Mouse (Mus musculus) heart, embryonic 15.5 days (tissue): ENCODE results near the gene Itpr3. TPM values are rescaled to one million over a fixed set of nuclear protein-coding genes. Genes with fewer than 3 reads are reported as not detected.

Experiments
- ATAC-seq: fragments of 200-750 bp; cut with Nextera tagmentation; replicated peaks from 2 replicates; pipeline ENCODE4 v1.8.0; 2017; ENCODE audit warnings: low read depth, moderate TSS enrichment; ENCODE audit not compliant: insufficient number of reproducible peaks, insufficient read depth, low FRiP score
- H3K27ac ChIP-seq: fragments of 300-500 bp; sonication (generic); 2 replicates; pipeline ENCODE4 v1.5.1; 2015; ENCODE audit warnings: mild to moderate bottlenecking, inconsistent platforms
- H3K27me3 ChIP-seq: fragments of 300-500 bp; sonication (generic); 2 replicates; pipeline ENCODE4 v1.6.1; 2015; ENCODE audit warnings: inconsistent platforms
- H3K36me3 ChIP-seq: fragments of 300-500 bp; sonication (generic); 2 replicates; pipeline ENCODE4 v1.6.1; 2015; ENCODE audit warnings: mild to moderate bottlenecking, inconsistent platforms
- H3K4me1 ChIP-seq: fragments of 300-500 bp; sonication (generic); replicated peaks from 2 replicates; pipeline ENCODE4 v1.6.1; 2015; ENCODE audit warnings: inconsistent platforms
- H3K4me2 ChIP-seq: fragments of 300-500 bp; sonication (generic); 2 replicates; pipeline ENCODE4 v1.6.1; 2015; ENCODE audit warnings: inconsistent platforms, mild to moderate bottlenecking, moderate library complexity
- H3K4me3 ChIP-seq: fragments of 300-500 bp; sonication (generic); 2 replicates; pipeline ENCODE4 v1.5.1; 2015; ENCODE audit warnings: mild to moderate bottlenecking, inconsistent platforms
- H3K9ac ChIP-seq: fragments of 300-500 bp; sonication (generic); 2 replicates; pipeline ENCODE4 v1.6.1; 2015; ENCODE audit warnings: mild to moderate bottlenecking, inconsistent platforms
- H3K9me3 ChIP-seq: fragments of 300-500 bp; sonication (generic); replicated peaks from 2 replicates; pipeline ENCODE4 v1.6.1; 2016; ENCODE audit warnings: inconsistent platforms
- WGBS: fragments of 180-500 bp; shearing (Covaris S2); methylation state at CpG from one replicate; pipeline ENCODE4 v1.1.7; 2015; ENCODE audit warnings: mixed read lengths; 5-methylcytosine and 5-hydroxymethylcytosine counted together
- polyA plus RNA-seq: library from polyadenylated mRNA; unstranded; fragments of >200 nt; fragmentation: Nextera tagmentation; extraction: Ambion mirVana; gene quantifications from 2 replicates; pipeline ENCODE4 v1.2.1, GENCODE M21; 2015

The Itpr3 gene
- polyA plus RNA-seq, 1 experiment from 2014 or later, result 1.4 TPM

DNA sequence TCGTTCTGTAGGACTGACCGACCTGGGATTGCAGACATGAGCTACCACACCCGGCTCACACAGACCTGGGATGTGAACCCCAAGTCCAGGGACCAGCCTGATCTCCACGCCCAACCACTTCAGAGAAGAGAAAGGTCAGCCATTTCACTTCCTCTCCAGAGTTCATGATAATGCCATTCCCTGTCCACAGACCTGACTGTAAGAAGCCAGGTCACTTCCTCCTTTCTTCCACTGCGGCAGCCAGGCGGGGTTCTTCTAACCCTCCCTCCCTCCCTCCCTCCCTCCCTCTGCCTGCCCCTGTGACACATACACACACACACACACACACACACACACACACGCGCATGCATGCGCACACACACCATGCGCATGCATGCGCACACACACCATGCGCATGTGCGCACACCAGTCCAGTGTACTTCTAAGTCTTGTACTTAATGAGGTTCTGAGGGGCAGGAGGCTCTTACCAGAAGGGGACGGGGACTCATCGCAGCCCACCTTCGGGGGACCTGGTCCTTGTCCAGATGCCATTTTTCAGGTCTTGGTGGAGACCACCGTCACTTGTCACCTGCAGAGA, 31.7 kb upstream of the Itpr3 start:
- H3K4me1 ChIP-seq, result peaks cover 17% of the 10 kb centered on the region
- H3K9me3 ChIP-seq, result no peaks in the 10 kb centered on the region
- H3K4me2 ChIP-seq, result no peak overlapping the region
- no peaks in the 10 kb centered on the region for H3K27me3 ChIP-seq
- no peak overlapping the region for H3K9ac ChIP-seq
- H3K4me3 ChIP-seq, result no peak overlapping the region
- H3K27ac ChIP-seq, result no peak overlapping the region
- H3K36me3 ChIP-seq, result peaks cover 40% of the 10 kb centered on the region
- ATAC-seq, result no peak
- WGBS, result 85% methylated on average over 17 of the region's 17 CpGs

DNA sequence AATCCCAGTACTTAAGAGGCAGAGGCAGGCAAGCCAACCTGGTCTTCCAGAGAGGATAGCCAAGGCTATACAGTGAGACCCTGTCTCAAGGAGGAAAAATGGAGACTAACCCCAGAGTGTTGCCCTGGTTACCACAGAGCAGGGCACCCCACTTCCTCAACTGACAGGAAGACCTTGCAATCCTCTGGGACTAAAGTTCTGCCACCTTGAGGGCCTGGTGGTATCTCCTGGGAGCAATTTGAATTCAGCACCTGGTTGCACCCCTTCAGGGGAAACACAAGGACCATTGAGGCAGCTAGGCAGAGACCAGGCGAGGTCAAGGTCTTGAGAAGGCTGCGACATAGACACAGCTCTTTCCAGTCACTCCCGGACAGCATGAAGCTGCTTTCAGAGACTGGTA, 31.2 kb upstream of the Itpr3 start:
- Histone ChIP-seq H3K27ac (no peak overlapping the region), H3K4me3 (no peak overlapping the region), H3K9ac (no peak overlapping the region), H3K4me2 (no peak overlapping the region), H3K4me1 (peaks cover 17% of the 10 kb centered on the region), H3K36me3 (peaks cover 35% of the 10 kb centered on the region), H3K9me3 (no peaks in the 10 kb centered on the region), H3K27me3 (no peaks in the 10 kb centered on the region)
- ATAC-seq, result no peak
- 88% methylated on average over 3 of the region's 3 CpGs for WGBS

DNA sequence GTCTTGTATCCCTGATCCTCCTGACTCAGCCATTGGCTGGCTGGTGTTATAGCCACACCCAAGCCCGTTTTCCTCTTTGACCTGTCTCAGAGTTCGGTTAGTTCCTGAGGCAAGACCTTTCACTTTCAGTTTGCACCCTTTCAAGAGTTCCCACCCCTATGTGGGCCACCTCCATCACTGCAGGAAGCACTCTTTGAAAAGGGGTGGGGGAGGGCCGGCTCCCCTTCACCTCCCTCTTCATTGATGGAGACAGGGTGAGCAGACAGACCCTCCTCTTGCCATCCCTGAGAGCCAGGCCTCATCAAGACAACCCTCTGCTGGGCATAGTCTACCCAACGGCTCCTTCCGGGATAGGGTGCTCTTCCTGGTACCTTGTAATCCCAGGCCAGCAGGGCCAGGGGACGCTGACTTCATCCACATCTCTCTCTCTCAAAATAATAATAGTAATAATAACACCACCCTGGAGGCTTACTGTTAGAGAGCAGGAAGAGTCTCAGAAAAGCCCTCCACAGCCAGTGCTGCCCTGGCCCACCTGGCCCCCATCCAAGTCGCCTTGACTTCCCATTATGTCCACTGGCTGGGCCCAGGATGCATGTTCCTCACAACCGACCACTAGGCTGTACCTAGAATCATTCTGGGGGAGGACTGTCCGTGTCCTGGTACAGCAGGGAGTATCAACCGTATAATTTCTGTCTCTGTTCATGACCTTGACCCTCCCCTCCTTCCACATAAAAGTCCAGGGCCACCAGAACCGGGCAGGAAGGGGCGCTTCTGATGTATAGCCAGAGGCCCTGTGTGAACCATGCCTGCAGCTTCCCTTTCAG, 29.4 kb upstream of the Itpr3 start:
- Histone ChIP-seq H3K9ac (peak overlapping the region; percentile 88), H3K4me1 (peaks cover 22% of the 10 kb centered on the region), H3K36me3 (peaks cover 18% of the 10 kb centered on the region), H3K27me3 (no peaks in the 10 kb centered on the region), H3K4me3 (peak overlapping the region; percentile 69), H3K9me3 (no peaks in the 10 kb centered on the region), H3K4me2 (peak overlapping the region; percentile 80), H3K27ac (peak overlapping the region; percentile 79)
- WGBS, result 23% methylated on average over 12 of the region's 12 CpGs
- ATAC-seq, result no peak

DNA sequence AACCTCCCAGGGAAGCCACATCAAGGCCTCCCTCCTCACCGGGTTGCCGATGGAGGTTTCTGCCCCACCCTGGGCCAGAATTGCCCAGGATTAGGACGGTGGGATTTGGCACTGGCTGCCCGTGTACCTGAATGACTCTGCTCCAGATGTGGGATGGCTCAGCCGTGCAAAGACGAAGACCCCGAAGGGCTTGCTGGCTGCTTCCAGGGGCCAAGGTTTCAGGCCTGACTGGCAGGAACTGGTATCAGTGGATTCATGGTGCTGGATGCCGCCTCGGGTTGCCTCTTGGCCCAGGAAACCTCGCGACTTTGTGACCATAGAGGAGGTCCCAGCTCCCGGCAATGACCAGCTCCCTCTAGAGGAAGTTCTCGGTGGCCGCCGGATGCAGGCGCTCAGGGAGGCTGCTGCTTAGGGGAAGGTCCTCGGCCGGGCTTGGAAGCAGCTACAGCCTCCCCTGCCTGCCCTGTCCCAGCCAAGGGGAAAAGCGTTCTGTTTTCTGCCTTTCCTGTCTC, 28.8 kb upstream of the Itpr3 start:
- Histone ChIP-seq H3K9me3 (no peaks in the 10 kb centered on the region), H3K4me3 (peak overlapping the region; percentile 69), H3K4me1 (peaks cover 28% of the 10 kb centered on the region), H3K4me2 (peak overlapping the region; percentile 80), H3K27me3 (no peaks in the 10 kb centered on the region), H3K27ac (peak overlapping the region; percentile 79), H3K9ac (peak overlapping the region; percentile 88), H3K36me3 (peaks cover 15% of the 10 kb centered on the region)
- WGBS, result under 1% methylated on average over 19 of the region's 19 CpGs
- peak; percentile 81 for ATAC-seq

DNA sequence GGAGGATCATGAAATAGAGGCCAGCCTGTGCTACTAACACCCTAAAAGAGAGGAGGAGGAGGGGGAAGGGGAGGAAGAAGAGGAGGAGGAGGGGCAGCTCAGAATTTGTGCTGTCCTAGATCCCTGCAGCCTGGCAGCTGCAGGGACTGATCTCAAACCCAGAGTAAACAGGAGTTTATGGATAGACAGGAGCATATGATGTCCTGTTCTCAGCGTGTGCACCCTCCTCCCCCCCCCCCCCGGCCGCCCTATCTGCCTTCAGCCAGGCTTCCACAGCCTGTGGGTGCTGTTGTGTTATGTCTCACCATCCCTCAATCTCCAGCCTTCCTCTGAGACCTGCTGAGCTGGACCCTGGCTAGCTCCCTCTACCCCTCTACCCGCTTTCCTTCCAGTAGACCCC, 28.2 kb upstream of the Itpr3 start, which contains the start of gene Bak1:
Gene Bak1 (minus strand): TSS at position 101 of the 400 bp plus-strand sequence.
- WGBS, result 44% methylated on average over 2 of the region's 4 CpGs
- Histone ChIP-seq H3K4me2 (peak within 1 kb of the TSS; percentile 80), H3K4me3 (peak within 1 kb of the TSS; percentile 69), H3K4me1 (peaks cover 28% of the 10 kb centered on the region), H3K27me3 (no peaks in the 10 kb centered on the region), H3K27ac (peak within 1 kb of the TSS; percentile 79), H3K36me3 (peaks cover 15% of the 10 kb centered on the region), H3K9me3 (no peaks in the 10 kb centered on the region), H3K9ac (peak within 1 kb of the TSS; percentile 88)
- ATAC-seq, result no peak

DNA sequence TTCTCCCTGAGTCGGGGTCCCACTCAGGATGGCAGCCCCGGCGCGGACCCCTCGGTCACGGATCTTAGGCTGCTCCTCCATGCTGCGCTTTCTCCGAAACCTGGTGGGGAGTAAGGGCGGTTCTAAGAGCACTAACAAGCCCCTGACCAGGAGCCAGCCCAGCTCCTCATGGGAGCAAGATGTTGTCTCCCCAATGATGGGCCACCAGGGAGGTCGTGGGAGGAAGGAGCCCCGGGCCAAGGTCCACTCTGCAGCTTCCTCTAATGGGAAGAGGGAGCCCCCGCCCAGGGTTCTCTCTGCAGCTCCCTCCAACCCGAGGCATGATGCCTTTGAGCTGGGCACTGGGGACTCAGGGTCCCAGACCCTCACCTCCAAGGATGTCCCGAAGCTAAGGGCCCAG, 27.7 kb upstream of the Itpr3 start:
- WGBS, result 81% methylated on average over 14 of the region's 14 CpGs
- Histone ChIP-seq H3K4me1 (peaks cover 28% of the 10 kb centered on the region), H3K36me3 (peaks cover 14% of the 10 kb centered on the region), H3K9me3 (no peaks in the 10 kb centered on the region), H3K27ac (no peak overlapping the region), H3K27me3 (no peaks in the 10 kb centered on the region), H3K9ac (no peak overlapping the region), H3K4me3 (no peak overlapping the region), H3K4me2 (no peak overlapping the region)
- ATAC-seq, result no peak

DNA sequence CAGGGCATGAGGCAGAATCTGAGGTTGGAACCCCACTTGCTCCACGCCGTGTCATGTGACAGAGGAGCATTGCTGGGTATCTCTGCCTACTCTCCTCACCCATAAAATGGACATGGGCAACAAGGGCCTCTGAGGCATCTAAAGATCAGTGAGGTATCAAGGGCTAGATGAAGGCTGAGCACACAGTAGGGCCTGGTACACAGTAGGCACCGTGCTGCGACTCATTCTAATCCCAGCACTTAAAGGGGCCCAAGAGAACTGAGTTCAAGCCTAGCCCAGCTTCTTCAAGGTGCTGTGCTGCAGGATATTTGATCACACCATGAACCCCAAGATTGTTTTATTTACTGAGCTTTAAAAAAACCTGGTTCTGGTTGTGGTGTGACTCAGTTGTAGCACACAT, 26.2 kb upstream of the Itpr3 start:
- WGBS, result 92% methylated on average over 4 of the region's 4 CpGs
- peaks cover 28% of the 10 kb centered on the region for H3K4me1 ChIP-seq

DNA sequence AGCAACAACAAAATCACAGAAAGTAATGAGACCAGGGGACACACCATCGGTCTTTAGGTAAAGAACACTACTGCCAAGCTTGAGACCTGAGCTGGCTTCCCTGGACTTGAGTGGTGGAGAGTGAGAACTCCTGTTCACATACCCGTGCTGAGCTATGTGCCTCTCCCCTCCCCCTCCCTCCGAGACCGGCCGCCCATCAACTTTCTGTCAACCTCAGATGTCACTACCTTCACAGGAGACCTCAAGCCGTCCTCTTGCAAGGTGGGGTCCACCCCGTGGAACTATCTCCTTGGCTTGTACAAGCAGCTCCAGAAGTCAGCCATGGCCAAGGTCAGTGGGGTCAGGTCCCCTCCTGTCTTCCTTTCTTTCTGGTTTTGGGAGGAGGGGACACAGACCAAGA, 24.8 kb upstream of the Itpr3 start:
- WGBS, result 51% methylated on average over 7 of the region's 7 CpGs
- no peaks in the 10 kb centered on the region for H3K36me3 ChIP-seq
- ATAC-seq, result no peak
- 0 out of 2 replicates have a peak overlapping the region, but pooled peaks have one; percentile 25 for H3K9ac ChIP-seq
- peak overlapping the region; percentile 31; the same call in 1 of the 2 replicates for H3K4me3 ChIP-seq
- peaks cover 21% of the 10 kb centered on the region for H3K4me1 ChIP-seq
- H3K27ac ChIP-seq, result no peak overlapping the region
- no peaks in the 10 kb centered on the region for H3K27me3 ChIP-seq
- H3K9me3 ChIP-seq, result no peaks in the 10 kb centered on the region
- peak overlapping the region; percentile 57 for H3K4me2 ChIP-seq

More for the DNA sequence above, 26.2 kb upstream of the Itpr3 start:
- no peaks in the 10 kb centered on the region; the same call in 1 of the 2 replicates for H3K36me3 ChIP-seq
- H3K27ac ChIP-seq, result no peak overlapping the region
- H3K4me2 ChIP-seq, result no peak overlapping the region
- no peaks in the 10 kb centered on the region for H3K27me3 ChIP-seq
- no peaks in the 10 kb centered on the region for H3K9me3 ChIP-seq
- ATAC-seq, result no peak
- no peak overlapping the region for H3K9ac ChIP-seq
- no peak overlapping the region for H3K4me3 ChIP-seq

DNA sequence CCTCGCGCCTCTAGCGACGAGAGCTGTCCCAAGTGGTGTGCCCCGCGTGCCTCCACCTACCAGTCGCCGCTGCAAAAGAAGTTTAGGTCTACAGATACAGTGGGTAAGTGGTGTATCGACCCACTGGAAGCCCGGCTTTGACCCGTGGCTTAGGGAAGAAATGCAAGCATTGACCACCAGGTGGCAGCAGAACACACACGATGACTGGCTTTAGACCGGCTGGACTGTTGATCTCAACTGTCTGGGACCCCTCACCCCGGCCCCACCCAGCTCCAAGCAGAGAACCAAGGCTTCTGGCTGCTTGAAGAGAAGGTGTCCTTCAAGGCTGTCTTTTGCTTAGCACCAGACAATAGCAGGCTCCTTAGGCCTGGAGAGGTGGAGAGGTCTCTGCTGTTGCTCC, 24.2 kb upstream of the Itpr3 start:
- no peaks in the 10 kb centered on the region for H3K36me3 ChIP-seq
- peak overlapping the region; percentile 57 for H3K4me2 ChIP-seq
- H3K9me3 ChIP-seq, result no peaks in the 10 kb centered on the region
- peak overlapping the region; percentile 31 for H3K4me3 ChIP-seq
- H3K9ac ChIP-seq, result 0 out of 2 replicates have a peak overlapping the region, but pooled peaks have one; percentile 25
- H3K27me3 ChIP-seq, result no peaks in the 10 kb centered on the region
- H3K27ac ChIP-seq, result no peak overlapping the region
- H3K4me1 ChIP-seq, result peaks cover 16% of the 10 kb centered on the region
- peak; percentile 25; the same call in 1 of the 2 replicates for ATAC-seq
- under 1% methylated on average over 14 of the region's 14 CpGs for WGBS

DNA sequence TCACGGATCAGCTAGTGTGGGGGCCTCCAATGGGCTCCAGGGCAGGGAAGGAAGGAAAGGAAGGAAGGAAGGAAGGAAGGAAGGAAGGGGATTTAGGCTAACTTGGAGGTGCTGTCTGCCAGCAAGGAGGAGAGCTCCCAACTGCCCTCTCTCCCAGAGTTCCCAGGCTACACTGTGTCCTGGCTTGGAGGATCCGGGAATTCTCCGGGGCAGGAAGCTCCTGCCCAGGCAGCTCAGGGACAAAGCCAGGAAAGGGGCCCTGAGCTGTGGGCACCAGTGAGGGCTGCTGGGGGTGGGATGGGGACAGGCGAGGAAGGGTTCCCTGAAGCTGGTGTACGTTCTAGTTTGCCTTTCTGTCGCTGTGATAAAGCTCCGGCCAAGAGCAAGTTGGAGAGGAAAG, 20.6 kb upstream of the Itpr3 start:
- Histone ChIP-seq H3K4me3 (no peak overlapping the region), H3K9me3 (no peaks in the 10 kb centered on the region), H3K4me1 (peaks cover 37% of the 10 kb centered on the region), H3K27ac (peak overlapping the region; percentile 25; the same call in 1 of the 2 replicates), H3K9ac (no peak overlapping the region), H3K4me2 (no peak overlapping the region), H3K27me3 (no peaks in the 10 kb centered on the region), H3K36me3 (no peaks in the 10 kb centered on the region)
- no peak for ATAC-seq
- WGBS, result 56% methylated on average over 7 of the region's 7 CpGs

DNA sequence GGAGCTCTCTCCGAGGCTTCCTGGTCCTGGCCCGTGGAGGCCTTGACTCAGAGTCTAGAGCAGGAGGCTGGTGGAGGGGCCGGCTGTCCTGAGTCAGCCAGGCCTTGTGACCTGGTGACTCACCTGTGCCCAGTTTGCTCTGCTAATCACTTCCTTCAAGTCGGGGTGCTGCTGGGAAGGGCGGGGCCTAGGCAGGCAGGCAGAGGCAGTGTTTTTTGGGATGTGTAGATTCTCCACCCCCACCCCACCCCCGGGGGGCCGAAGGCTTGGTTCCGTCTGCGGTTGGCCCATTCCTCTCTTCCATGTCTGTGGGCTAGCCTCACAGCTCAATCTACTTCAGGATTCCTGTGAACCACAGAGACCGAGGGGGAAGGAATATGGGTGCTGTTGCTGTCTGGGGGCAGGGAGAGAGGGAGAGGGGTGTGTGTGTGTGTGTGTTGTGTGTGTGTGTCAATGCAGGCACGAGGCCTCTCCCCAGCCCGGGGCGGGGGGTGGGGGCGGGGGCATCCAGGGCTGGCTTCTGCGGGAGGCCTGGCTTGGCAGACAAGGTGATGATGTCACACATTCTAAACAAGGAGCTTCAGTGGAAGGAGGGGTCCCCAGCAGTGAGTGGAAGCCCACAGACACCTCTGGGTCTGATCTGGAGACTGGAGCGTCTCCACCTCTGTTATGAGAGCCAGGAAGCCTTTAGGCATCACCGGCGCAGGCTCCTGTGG, 18.6 kb upstream of the Itpr3 start:
- no peaks in the 10 kb centered on the region for H3K27me3 ChIP-seq
- H3K9ac ChIP-seq, result no peak overlapping the region
- H3K4me3 ChIP-seq, result no peak overlapping the region
- no peak overlapping the region for H3K27ac ChIP-seq
- peak; percentile 28; the same call in 1 of the 2 replicates for ATAC-seq
- peaks cover 32% of the 10 kb centered on the region for H3K4me1 ChIP-seq
- no peaks in the 10 kb centered on the region for H3K36me3 ChIP-seq
- WGBS, result 31% methylated on average over 18 of the region's 18 CpGs
- H3K9me3 ChIP-seq, result no peaks in the 10 kb centered on the region
- 0 out of 2 replicates have a peak overlapping the region, but pooled peaks have one; percentile 8 for H3K4me2 ChIP-seq
